Mouse (Mus musculus) lung, postnatal 0 days (tissue): ENCODE data around the gene Dmd.

Experiments used
- CTCF ChIP-seq: IDR thresholded peaks from 2 replicates; pipeline ENCODE4 v1.5.1; 2016; ENCODE audit warnings: antibody characterized with exemption, mild to moderate bottlenecking
- EP300 ChIP-seq: IDR thresholded peaks from 2 replicates; pipeline ENCODE4 v1.6.1; 2016; ENCODE audit warnings: antibody characterized with exemption, mild to moderate bottlenecking, control low read depth

DNA sequence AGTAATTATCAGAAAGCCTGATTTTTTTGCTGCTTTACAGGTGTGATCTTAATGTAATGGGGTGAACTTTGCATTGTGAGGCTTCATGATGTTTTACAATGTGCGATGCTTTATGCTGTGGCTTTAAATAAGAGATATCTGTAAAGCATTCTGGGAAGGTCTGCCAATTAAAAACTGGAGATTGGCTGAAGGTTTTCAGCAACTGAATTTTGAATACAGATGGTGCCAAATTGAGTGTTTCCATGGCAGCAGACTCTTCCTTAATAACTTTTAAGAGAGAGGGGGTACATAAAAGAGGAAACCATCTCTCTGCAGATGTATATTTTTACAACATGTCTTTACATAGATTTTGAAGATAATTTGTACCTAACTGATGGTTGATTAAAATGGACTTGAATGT lies 1603.3 kb downstream of the Dmd start:
- no peak for TF ChIP-seq CTCF
- no peak for TF ChIP-seq EP300
